Mouse (Mus musculus) kidney, embryonic 16.5 days (tissue): ENCODE results near the gene Dhx8. TPM values are rescaled to one million over a fixed set of nuclear protein-coding genes. Genes with fewer than 3 reads are reported as not detected.
A peak's percentile ranks its signal among the peaks of the same experiment; 100 is the strongest.

Experiments
- ATAC-seq: fragments of 200-750 bp; cut with Nextera tagmentation; 2 replicates; pipeline ENCODE4 v1.8.0; 2017; ENCODE audit warnings: moderate TSS enrichment; ENCODE audit not compliant: low FRiP score, low TSS enrichment
- H3K27ac ChIP-seq: fragments of 300-500 bp; sonication (generic); 2 replicates; pipeline ENCODE4 v1.5.1; 2014; ENCODE audit warnings: low read length
- H3K27me3 ChIP-seq: fragments of 300-500 bp; sonication (generic); 2 replicates; pipeline ENCODE4 v1.6.1; 2014; ENCODE audit warnings: low read length, control low read depth, mixed read lengths; ENCODE audit not compliant: insufficient read depth
- H3K36me3 ChIP-seq: fragments of 300-500 bp; sonication (generic); 2 replicates; pipeline ENCODE4 v1.6.1; 2014; ENCODE audit warnings: low read length, control low read depth, mixed read lengths; ENCODE audit not compliant: insufficient read depth
- H3K4me1 ChIP-seq: fragments of 300-500 bp; sonication (generic); 2 replicates; pipeline ENCODE4 v1.6.1; 2014; ENCODE audit warnings: low read length, control low read depth, mixed read lengths; ENCODE audit not compliant: insufficient read depth
- H3K4me2 ChIP-seq: fragments of 300-500 bp; sonication (generic); replicated peaks from 2 replicates; pipeline ENCODE4 v1.6.1; 2014; ENCODE audit warnings: low read depth, low read length
- H3K4me3 ChIP-seq: fragments of 300-500 bp; sonication (generic); 2 replicates; pipeline ENCODE4 v1.5.1; 2014; ENCODE audit warnings: mild to moderate bottlenecking, low read length
- H3K9ac ChIP-seq: fragments of 300-500 bp; sonication (generic); replicated peaks from 2 replicates; pipeline ENCODE4 v1.6.1; 2014; ENCODE audit warnings: low read length
- H3K9me3 ChIP-seq: fragments of 300-500 bp; sonication (generic); 2 replicates; pipeline ENCODE4 v1.6.1; 2016; ENCODE audit warnings: low read length, control low read depth
- WGBS: fragments of 180-500 bp; shearing (Covaris S2); extraction: QIAGEN DNeasy Blood & Tissue Kit; methylation state at CpG from one replicate; pipeline ENCODE4 v1.1.7; 2014; 5-methylcytosine and 5-hydroxymethylcytosine counted together
- polyA plus RNA-seq: library from polyadenylated mRNA; unstranded; fragments of >200 nt; fragmentation: Nextera tagmentation; extraction: Ambion mirVana; gene quantifications from 2 replicates; pipeline ENCODE4 v1.2.1, GENCODE M21; 2015

Gene Dhx8
- polyA plus RNA-seq, 1 experiment from 2014 or later = 31.3 TPM

DNA sequence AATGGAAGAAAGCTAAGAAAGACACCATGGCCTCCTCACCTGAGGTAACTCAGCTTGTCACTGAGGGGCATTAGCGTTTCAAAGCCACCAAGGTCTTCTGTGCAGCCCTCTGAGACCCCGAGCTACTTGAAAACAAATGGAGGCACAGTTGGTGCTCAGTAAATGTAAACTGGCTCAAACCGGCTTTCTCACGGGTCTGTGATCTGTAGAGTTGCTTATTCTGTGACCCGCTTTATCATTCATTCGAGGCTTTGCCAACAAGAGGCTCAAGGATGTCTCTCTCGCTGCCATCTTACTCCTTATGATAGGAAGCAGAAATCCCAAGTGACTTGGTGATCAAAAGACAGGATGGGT is 53.1 kb downstream of the Dhx8 start:
- H3K27me3 ChIP-seq = peaks cover 38% of the 10 kb centered on the region
- H3K4me2 ChIP-seq = peak overlapping the region; percentile 94
- no peaks in the 10 kb centered on the region for H3K36me3 ChIP-seq
- H3K4me1 ChIP-seq = peaks cover 42% of the 10 kb centered on the region
- H3K9ac ChIP-seq = peak overlapping the region; percentile 33
- H3K27ac ChIP-seq = no peak overlapping the region
- no peak for ATAC-seq
- no peaks in the 10 kb centered on the region for H3K9me3 ChIP-seq
- WGBS = 16% methylated on average over 7 of the region's 7 CpGs
- peak overlapping the region; percentile 57 for H3K4me3 ChIP-seq

DNA sequence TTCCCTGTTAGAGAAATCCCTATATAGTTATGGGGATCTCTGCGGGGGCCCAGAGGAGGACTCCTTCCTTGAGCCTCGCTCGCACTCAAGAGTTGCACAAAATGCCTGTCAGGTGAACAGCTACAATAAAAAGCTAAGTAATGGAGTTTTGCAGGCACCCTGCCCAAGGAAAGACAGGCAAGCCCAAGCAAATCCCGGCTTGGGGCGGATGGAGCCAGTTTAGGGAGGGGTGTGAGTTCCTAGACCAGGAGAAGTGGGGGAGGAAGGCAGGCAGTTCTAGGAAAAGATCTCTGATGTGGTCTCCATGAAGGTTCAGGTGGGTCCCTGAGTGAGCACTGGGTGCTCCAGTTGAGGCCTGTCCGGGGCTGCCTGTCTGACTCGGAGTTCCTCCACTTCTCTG is 53.9 kb downstream of the Dhx8 start:
- peaks cover 49% of the 10 kb centered on the region for H3K4me1 ChIP-seq
- H3K4me3 ChIP-seq = no peak overlapping the region
- H3K27ac ChIP-seq = no peak overlapping the region; the same call in 1 of the 2 replicates
- no peak for ATAC-seq
- no peak overlapping the region for H3K9ac ChIP-seq
- H3K9me3 ChIP-seq = no peaks in the 10 kb centered on the region
- WGBS = 61% methylated on average over 7 of the region's 7 CpGs
- no peaks in the 10 kb centered on the region for H3K36me3 ChIP-seq
- H3K4me2 ChIP-seq = no peak overlapping the region
- H3K27me3 ChIP-seq = peaks cover 38% of the 10 kb centered on the region

DNA sequence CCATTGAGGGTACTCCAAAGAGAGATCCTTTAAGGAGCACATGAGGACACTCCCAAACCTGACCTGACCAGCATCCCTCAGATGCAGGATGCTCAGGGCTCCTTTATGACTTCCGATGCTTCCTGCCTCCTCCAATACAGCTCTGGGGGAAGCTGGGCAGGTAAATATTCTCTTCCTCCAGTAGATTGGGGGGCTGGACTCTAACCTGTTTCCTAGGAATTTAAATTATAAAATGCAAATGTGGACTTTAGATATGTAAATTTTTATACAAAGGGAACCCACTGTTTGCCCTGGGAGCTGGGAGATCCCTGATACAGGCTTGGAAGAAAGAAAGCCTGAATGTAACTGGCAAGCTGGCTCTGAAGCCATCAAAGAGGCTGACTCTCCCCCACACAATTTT is 54.7 kb downstream of the Dhx8 start:
- Histone ChIP-seq H3K27me3 (peaks cover 41% of the 10 kb centered on the region), H3K4me2 (no peak overlapping the region), H3K36me3 (no peaks in the 10 kb centered on the region), H3K9ac (no peak overlapping the region), H3K4me3 (no peak overlapping the region), H3K27ac (no peak overlapping the region), H3K9me3 (no peaks in the 10 kb centered on the region), H3K4me1 (peaks cover 54% of the 10 kb centered on the region)
- 81% methylated on average over 1 of the region's 1 CpGs for WGBS
- no peak for ATAC-seq

DNA sequence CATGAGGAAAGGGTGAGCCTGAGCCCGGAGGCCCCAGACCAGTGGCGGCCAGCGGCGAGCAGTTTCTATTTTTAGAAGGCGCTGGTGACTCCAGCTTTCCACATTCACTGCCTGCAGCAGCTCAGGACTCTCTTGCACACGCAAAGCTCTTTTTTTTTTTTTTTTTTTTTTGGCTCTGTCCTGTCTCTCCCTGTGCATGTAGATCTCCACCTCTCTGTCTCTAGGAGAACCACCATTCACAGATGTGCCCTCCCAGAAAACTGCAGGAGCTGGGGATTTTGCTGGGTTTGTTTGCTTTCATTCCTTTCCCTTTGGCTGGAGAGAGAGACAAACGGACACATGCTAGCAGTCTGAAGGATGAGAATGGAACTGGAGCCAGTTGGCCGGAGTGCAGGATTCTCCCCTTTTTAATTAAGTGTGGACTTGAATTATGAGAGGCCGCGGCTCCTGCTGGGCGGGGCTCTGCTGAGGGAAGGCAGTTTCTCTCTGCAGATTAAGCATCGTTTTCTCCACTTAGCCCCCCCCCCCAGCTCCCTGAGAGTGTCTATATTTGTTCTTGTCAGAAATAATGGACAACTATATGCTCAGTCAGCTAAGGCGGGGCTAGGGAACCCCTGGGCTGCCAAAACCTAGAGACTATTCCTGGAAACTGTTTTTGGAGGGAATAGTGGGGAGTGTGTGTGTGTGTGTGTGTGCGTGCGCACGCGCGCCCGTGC is 58.2 kb downstream of the Dhx8 start:
- Histone ChIP-seq H3K36me3 (no peaks in the 10 kb centered on the region), H3K9me3 (no peaks in the 10 kb centered on the region), H3K27me3 (peaks cover 24% of the 10 kb centered on the region), H3K4me3 (peak overlapping the region; percentile 16; the same call in 1 of the 2 replicates), H3K9ac (peak overlapping the region; percentile 3), H3K4me2 (peak overlapping the region; percentile 38), H3K4me1 (peaks cover 28% of the 10 kb centered on the region), H3K27ac (peak overlapping the region; percentile 70)
- peak; percentile 68 for ATAC-seq
- 19% methylated on average over 19 of the region's 19 CpGs for WGBS

DNA sequence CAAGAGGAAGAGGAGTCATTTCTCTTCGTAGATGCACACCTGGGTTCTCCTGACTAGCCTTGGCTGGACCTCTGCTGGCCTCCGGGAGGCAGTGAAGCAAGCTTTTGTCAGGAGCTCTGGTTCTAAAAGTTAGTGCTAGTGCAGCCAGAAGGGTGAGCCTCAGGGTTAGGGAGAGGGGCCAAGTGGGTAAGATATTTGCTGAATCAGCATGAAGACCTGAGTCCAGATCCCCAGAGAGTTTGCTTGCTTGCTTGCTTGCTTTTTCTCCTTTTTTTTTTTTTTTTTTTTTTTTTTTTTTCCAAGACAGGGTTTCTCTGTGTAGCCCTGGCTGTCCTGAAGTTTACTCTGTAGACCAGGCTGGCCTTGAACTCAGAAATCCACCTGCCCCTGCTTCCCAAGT is 64.6 kb downstream of the Dhx8 start:
- H3K27ac ChIP-seq = no peak overlapping the region
- WGBS = 70% methylated on average over 2 of the region's 2 CpGs
- H3K36me3 ChIP-seq = no peaks in the 10 kb centered on the region
- H3K9ac ChIP-seq = no peak overlapping the region
- no peak for ATAC-seq
- H3K4me3 ChIP-seq = no peak overlapping the region
- H3K9me3 ChIP-seq = no peaks in the 10 kb centered on the region
- no peak overlapping the region for H3K4me2 ChIP-seq
- peaks cover 4% of the 10 kb centered on the region; the same call in 1 of the 2 replicates for H3K27me3 ChIP-seq
- H3K4me1 ChIP-seq = peaks cover 9% of the 10 kb centered on the region; the same call in 1 of the 2 replicates

DNA sequence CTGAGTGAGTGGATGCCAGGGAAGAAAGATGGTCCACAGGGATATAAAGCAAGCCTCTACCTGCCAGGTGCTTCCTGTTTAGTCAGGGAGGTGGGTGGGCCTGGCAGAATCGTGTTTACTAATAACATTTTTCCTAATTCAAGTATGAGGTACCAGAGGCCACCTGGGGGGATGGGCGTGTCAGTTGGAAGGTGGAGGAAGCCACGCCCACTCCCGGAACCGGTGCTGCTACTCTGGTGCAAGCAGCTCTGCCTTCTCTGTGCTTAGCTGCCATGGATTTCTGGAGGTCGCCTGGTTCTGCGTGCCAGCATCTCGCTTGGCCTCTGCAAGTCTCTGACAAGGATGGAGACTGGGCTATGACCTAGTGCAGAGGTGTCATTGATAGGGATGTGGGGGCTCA is 65.4 kb downstream of the Dhx8 start:
- H3K4me2 ChIP-seq = no peak overlapping the region
- no peak overlapping the region for H3K9ac ChIP-seq
- H3K36me3 ChIP-seq = no peaks in the 10 kb centered on the region
- H3K4me3 ChIP-seq = no peak overlapping the region
- WGBS = 40% methylated on average over 8 of the region's 8 CpGs
- peaks cover 4% of the 10 kb centered on the region; the same call in 1 of the 2 replicates for H3K27me3 ChIP-seq
- H3K4me1 ChIP-seq = peaks cover 9% of the 10 kb centered on the region; the same call in 1 of the 2 replicates
- H3K9me3 ChIP-seq = no peaks in the 10 kb centered on the region
- H3K27ac ChIP-seq = no peak overlapping the region
- ATAC-seq = no peak

DNA sequence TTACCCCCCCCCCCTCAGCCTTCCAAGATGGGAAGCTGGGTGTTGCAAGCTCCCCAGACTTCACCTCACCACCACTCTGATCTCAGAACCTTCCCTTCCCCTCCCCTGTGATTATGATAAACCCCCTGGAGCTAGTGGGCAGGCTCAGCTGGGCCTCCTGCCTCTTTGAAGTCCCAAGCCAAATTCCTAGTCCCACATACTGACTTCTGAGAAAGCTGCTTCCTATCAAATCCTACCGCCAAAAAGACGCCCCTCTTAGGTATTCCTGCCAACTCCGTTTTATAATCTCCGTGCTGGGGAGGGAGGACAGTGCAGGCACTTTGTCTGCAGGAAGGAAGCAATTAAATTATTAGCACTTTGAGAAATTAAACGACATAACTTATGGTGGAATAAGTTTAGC is 68.7 kb downstream of the Dhx8 start:
- H3K4me2 ChIP-seq = no peak overlapping the region
- H3K9me3 ChIP-seq = no peaks in the 10 kb centered on the region
- no peak overlapping the region for H3K9ac ChIP-seq
- no peaks in the 10 kb centered on the region for H3K36me3 ChIP-seq
- no peak overlapping the region for H3K4me3 ChIP-seq
- peaks cover 4% of the 10 kb centered on the region; the same call in 1 of the 2 replicates for H3K27me3 ChIP-seq
- ATAC-seq = no peak
- WGBS = 6% methylated on average over 5 of the region's 5 CpGs
- H3K4me1 ChIP-seq = peaks cover 9% of the 10 kb centered on the region; the same call in 1 of the 2 replicates
- H3K27ac ChIP-seq = no peak overlapping the region

DNA sequence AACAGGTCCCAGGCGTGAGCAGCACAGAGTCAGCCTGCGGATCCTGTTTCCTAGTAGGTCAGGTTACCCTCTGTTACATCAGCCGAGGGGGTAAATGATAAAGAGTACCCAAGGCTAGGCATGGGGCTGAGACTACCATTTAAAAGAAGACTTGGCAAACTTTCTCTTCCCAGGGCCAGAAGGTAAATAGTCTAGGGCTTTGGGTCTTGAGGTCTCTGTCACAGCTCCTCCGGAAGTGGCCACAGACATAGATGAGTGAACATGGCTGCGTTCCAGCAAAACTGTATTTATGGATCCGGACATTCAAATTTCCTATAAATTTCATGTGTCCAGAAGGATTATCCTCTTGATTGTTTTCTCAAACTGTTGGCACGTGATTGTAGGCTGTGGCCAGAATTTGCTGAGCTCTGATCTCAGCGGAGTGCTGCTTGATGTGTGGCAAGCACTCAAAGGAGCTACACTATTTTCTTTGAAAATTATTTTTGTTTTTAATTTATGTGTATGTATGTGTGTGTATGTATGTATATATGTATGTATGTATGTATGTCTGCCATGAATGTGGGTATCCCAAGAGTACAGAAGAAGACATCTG is 72.5 kb downstream of the Dhx8 start:
- Histone ChIP-seq H3K27me3 (peaks cover 8% of the 10 kb centered on the region), H3K4me2 (no peak overlapping the region), H3K4me3 (no peak overlapping the region), H3K36me3 (no peaks in the 10 kb centered on the region), H3K4me1 (peaks cover 20% of the 10 kb centered on the region), H3K27ac (no peak overlapping the region), H3K9me3 (no peaks in the 10 kb centered on the region), H3K9ac (no peak overlapping the region)
- 74% methylated on average over 8 of the region's 8 CpGs for WGBS
- no peak for ATAC-seq

DNA sequence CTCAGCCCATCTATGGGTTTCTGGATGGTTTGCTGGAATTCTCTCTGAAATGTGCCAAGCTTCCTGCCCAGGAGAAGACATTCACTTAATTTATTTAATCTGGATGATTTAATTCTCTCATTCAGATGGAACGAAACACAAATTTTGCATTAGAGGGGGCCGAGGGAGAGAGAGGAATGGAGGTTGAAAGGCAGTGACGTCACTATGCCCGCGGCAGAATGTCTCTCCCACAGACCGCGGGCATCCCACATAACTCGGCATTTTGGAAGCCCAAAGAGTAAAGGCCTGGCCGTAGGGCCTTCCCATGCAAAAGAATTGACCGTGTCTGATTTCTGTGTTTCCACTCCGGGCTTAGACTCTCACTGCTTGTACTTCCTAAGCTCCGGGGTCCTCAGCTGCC is 74.0 kb downstream of the Dhx8 start:
- H3K36me3 ChIP-seq = no peaks in the 10 kb centered on the region
- 59% methylated on average over 12 of the region's 12 CpGs for WGBS
- H3K4me3 ChIP-seq = no peak overlapping the region
- no peak overlapping the region for H3K4me2 ChIP-seq
- no peak for ATAC-seq
- H3K4me1 ChIP-seq = peaks cover 16% of the 10 kb centered on the region
- H3K9ac ChIP-seq = no peak overlapping the region
- no peak overlapping the region for H3K27ac ChIP-seq
- no peaks in the 10 kb centered on the region for H3K9me3 ChIP-seq
- H3K27me3 ChIP-seq = peaks cover 8% of the 10 kb centered on the region

DNA sequence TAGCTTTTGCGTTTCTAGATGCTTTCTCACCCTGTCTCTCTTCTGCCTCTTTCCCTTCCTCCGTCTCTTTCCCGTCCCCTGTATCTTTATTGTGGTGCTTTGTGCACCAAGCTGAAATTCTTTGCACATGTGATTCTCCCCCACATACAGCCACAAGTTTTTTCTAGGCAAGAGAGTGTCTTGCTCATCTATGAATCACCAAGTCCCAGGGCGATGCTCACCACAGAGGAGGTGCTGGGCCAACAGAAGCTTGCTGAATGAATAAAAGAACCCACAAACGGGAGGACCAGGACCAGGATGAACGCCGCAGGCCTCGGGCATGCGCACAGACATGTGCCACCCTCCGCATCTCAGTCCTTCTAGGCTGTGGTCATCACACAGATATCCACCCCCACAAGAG is 74.5 kb downstream of the Dhx8 start:
- 82% methylated on average over 10 of the region's 10 CpGs for WGBS

More for the DNA sequence above, 74.5 kb downstream of the Dhx8 start:
- H3K4me1 ChIP-seq = peaks cover 11% of the 10 kb centered on the region
- peaks cover 5% of the 10 kb centered on the region for H3K27me3 ChIP-seq
- no peaks in the 10 kb centered on the region for H3K36me3 ChIP-seq
- ATAC-seq = no peak
- H3K9me3 ChIP-seq = no peaks in the 10 kb centered on the region
- no peak overlapping the region for H3K27ac ChIP-seq
- H3K9ac ChIP-seq = no peak overlapping the region
- no peak overlapping the region for H3K4me2 ChIP-seq
- no peak overlapping the region for H3K4me3 ChIP-seq
